Mouse (Mus musculus) heart, postnatal 0 days (tissue): Measurements from ENCODE around the gene Hcn2. TPM values are rescaled to one million over a fixed set of nuclear protein-coding genes. Genes with fewer than 3 reads are reported as not detected.

Source experiments
- ATAC-seq: fragments of 200-750 bp; cut with Nextera tagmentation; 2 replicates; pipeline ENCODE4 v1.8.0; 2017; ENCODE audit warnings: low read depth, moderate number of reproducible peaks, moderate library complexity; ENCODE audit not compliant: insufficient read depth
- DNase-seq: peaks from one replicate; pipeline ENCODE4 v3.0.0-alpha.2; 2016; ENCODE audit warnings: low spot score
- H3K27ac ChIP-seq: fragments of 300-500 bp; sonication (generic); 2 replicates; pipeline ENCODE4 v1.5.1; 2014; ENCODE audit warnings: low read depth, mild to moderate bottlenecking
- H3K27me3 ChIP-seq: fragments of 300-500 bp; sonication (generic); 2 replicates; pipeline ENCODE4 v1.6.1; 2014; ENCODE audit warnings: low read length, mixed read lengths; ENCODE audit not compliant: control insufficient read depth, insufficient read depth
- H3K36me3 ChIP-seq: fragments of 300-500 bp; sonication (generic); replicated peaks from 2 replicates; pipeline ENCODE4 v1.6.1; 2014; ENCODE audit warnings: low read length, mixed read lengths; ENCODE audit not compliant: control insufficient read depth, insufficient read depth
- H3K4me1 ChIP-seq: fragments of 300-500 bp; sonication (generic); 2 replicates; pipeline ENCODE4 v1.6.1; 2014; ENCODE audit warnings: antibody characterized with exemption; ENCODE audit not compliant: control insufficient read depth, insufficient read depth
- H3K4me2 ChIP-seq: fragments of 300-500 bp; sonication (generic); 2 replicates; pipeline ENCODE4 v1.6.1; 2014; ENCODE audit warnings: low read depth, mild to moderate bottlenecking, low read length, moderate library complexity
- H3K4me3 ChIP-seq: fragments of 300-500 bp; sonication (generic); 2 replicates; pipeline ENCODE4 v1.5.1; 2014; ENCODE audit warnings: low read depth, low read length
- H3K9ac ChIP-seq: fragments of 300-500 bp; sonication (generic); replicated peaks from 2 replicates; pipeline ENCODE4 v1.6.1; 2014; ENCODE audit warnings: low read depth, low read length, mixed read lengths
- H3K9me3 ChIP-seq: fragments of 300-500 bp; sonication (generic); replicated peaks from 2 replicates; pipeline ENCODE4 v1.6.1; 2016; ENCODE audit warnings: low read length; ENCODE audit not compliant: control insufficient read depth
- CTCF ChIP-seq: IDR thresholded peaks from 2 replicates; pipeline ENCODE4 v1.5.1; 2016; ENCODE audit warnings: antibody characterized with exemption, control low read depth, low read depth
- EP300 ChIP-seq: IDR thresholded peaks from 2 replicates; pipeline ENCODE4 v1.6.1; 2016; ENCODE audit warnings: antibody characterized with exemption, low read depth
- WGBS: fragments of 180-500 bp; shearing (Covaris S2); extraction: QIAGEN DNeasy Blood & Tissue Kit; methylation state at CpG from one replicate; pipeline ENCODE4 v1.1.7; 2014; 5-methylcytosine and 5-hydroxymethylcytosine counted together
- polyA plus RNA-seq: library from polyadenylated mRNA; unstranded; fragments of >200 nt; fragmentation: Nextera tagmentation; extraction: Ambion mirVana; gene quantifications from 2 replicates; pipeline ENCODE4 v1.2.1, GENCODE M21; 2015
- total RNA-seq: library from RNA; depleted of rRNA; stranded (reverse); fragments of >200 nt; gene quantifications from 2 replicates; pipeline ENCODE4 v1.2.3, GENCODE M21; 2014; ENCODE audit warnings: low replicate concordance

Hcn2 gene
- total and polyA plus RNA-seq, 2 experiments from 2014 or later, result 0.45 to 3.5 TPM

DNA sequence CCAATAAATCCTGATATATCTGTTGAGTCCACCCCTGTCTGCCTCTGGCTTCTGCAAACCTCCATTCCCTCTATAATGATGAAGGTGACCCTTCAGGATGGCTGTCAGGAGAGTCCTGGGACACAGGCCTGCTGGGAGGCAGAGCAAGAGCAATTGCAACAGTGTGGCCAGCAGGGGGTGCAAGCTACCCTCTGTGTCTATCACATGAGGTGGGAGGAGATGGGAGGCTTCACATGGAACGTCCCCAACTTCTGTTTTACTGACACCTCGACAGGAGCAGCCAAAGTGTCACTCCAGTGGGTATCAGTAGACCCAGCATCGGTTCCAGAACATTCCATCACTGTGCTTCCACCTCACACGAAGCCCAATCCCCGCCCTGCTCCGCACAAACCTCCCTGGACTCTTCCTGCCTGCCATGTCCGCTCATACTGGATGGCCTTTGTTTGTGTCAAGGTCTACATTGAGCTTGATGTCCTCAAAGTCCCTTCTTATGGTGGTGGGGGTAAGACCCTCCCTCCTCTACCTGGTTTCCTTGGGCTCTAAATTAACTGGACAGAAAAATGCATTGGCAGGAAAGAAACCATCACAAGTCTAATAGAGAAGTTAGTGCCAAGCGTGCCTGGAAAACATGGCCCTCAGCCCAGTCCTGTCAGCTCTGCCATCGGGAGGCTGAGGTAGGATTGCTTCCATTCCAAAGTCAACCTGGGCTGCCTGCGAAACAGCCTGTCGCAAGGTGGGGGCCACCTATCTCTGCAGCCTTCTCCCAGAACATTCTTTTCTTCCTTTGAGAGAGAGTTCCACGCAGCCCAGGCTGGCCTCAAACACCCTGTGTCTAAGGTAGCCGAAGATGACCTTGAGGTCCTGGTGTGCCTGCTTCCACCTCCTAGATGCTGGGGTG lies 21.0 kb upstream of the Hcn2 start:
- Histone ChIP-seq H3K36me3 (no peaks in the 10 kb centered on the region), H3K9ac (no peak overlapping the region), H3K27me3 (no peaks in the 10 kb centered on the region), H3K4me3 (no peak overlapping the region), H3K4me1 (peaks cover 24% of the 10 kb centered on the region), H3K27ac (peak overlapping the region; percentile 86), H3K4me2 (peak overlapping the region; percentile 11; the same call in 1 of the 2 replicates), H3K9me3 (no peaks in the 10 kb centered on the region)
- TF ChIP-seq CTCF, result peak; percentile 97
- 0 out of 2 replicates have a peak, but pooled peaks have one; percentile 42 for TF ChIP-seq EP300
- DNase-seq, result peak; percentile 92
- peak; percentile 85 for ATAC-seq
- WGBS, result 41% methylated on average over 13 of the region's 13 CpGs

DNA sequence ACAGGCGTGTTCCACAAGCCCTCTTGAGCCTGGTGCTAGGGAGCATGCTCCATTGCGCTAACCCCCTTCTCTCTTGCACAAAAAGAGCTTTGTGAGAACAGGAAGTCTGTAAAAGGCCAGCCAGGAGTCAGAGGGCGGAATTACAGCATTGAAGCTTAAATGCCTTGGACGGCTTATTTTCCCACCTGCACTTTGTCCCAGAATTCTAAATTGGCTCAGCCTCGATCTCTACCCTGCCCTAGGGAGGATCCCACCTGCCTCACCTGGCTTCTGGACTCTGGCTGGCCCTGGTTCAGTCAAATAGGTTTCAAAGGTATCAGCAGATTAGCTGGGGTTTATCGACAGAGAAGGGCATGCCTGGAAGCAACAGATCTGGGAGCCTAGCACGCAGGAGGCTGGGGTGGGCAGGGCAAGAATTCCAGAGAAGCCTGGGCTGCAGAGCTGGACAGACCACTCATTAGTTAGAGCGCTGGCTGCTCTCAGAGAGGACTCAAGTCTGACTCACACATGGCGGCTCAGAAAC lies 20.2 kb upstream of the Hcn2 start:
- Histone ChIP-seq H3K36me3 (no peaks in the 10 kb centered on the region), H3K4me2 (peak overlapping the region; percentile 11; the same call in 1 of the 2 replicates), H3K4me1 (peaks cover 31% of the 10 kb centered on the region), H3K9ac (no peak overlapping the region), H3K4me3 (no peak overlapping the region), H3K27me3 (no peaks in the 10 kb centered on the region), H3K27ac (peak overlapping the region; percentile 86), H3K9me3 (no peaks in the 10 kb centered on the region)
- ATAC-seq (no peak), DNase-seq (peak; percentile 55)
- TF ChIP-seq CTCF, result no peak
- no peak; the same call in 1 of the 2 replicates for TF ChIP-seq EP300
- 25% methylated on average over 9 of the region's 9 CpGs for WGBS

DNA sequence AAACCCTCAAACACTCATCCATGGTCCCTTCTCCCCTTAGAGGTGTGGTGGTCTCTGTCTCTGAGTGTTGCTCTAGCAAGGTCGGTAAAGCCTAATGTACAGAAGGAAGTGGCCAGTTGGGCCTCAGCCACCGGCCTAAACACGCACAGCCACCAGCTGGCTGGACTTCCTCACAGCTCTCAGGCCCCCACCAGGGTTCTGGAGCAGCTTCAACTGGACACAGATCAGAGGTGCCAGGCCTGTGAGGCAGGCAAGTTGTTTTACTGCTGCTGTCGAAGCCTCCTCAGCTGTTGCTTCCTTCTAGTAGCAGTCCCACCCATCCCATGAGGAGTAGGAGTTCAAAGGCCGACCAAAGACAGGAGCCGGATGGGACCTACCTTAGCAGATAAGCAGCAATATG lies 18.5 kb upstream of the Hcn2 start:
- ATAC-seq (no peak), DNase-seq (no peak)
- Histone ChIP-seq H3K4me1 (peaks cover 41% of the 10 kb centered on the region), H3K27ac (peak overlapping the region; percentile 15; the same call in 1 of the 2 replicates), H3K36me3 (no peaks in the 10 kb centered on the region), H3K27me3 (no peaks in the 10 kb centered on the region), H3K9ac (no peak overlapping the region), H3K4me2 (no peak overlapping the region), H3K9me3 (no peaks in the 10 kb centered on the region), H3K4me3 (no peak overlapping the region)
- no peak for TF ChIP-seq EP300
- no peak for TF ChIP-seq CTCF
- WGBS, result 58% methylated on average over 6 of the region's 6 CpGs

DNA sequence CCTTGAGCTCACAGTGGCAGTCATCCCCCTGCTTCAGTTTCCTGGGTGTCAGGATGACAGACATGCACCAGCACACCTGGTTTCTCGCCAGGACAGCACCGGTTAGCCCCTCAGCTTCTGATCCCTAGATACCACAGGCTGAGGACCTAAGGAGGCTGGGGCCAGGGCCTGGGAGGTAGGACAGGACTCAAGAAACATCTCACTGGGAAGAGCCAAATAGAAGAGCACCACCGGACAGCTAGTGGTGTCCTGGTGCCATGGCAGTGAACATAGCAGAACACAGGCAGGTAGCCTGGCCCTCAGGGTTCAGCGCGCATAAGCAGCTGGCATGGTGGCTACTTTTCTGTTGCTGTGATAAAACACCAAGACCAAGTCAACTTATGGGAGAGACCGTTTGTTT lies 18.0 kb upstream of the Hcn2 start:
- Histone ChIP-seq H3K4me3 (no peak overlapping the region), H3K4me2 (no peak overlapping the region), H3K4me1 (peaks cover 41% of the 10 kb centered on the region), H3K27ac (no peak overlapping the region), H3K9me3 (no peaks in the 10 kb centered on the region), H3K9ac (no peak overlapping the region), H3K27me3 (no peaks in the 10 kb centered on the region), H3K36me3 (no peaks in the 10 kb centered on the region)
- ATAC-seq, result no peak
- 87% methylated on average over 6 of the region's 6 CpGs for WGBS
- DNase-seq, result no peak
- TF ChIP-seq EP300 (no peak), CTCF (no peak)

DNA sequence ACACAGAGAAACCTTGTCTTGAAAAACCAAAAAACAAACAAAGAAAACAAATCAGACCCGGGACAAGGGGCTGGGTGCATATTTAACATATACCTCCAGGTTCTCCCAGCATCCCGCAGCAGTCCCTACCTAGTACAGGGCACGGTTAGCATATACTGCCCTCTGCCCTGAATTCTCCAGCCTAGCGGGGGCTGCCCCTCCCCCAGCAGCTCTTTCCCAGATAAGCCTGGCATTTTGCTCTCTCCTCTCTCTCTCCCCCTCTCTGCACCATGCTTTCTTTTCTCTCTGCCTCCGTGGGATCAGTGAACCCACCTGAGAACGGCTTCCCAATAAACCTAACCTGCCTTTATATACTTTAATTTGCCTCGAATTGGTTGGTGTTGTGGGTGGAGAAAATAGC lies 15.8 kb upstream of the Hcn2 start:
- TF ChIP-seq CTCF, result no peak
- TF ChIP-seq EP300, result peak; percentile 28; the same call in 1 of the 2 replicates
- DNase-seq (peak; percentile 54), ATAC-seq (no peak)
- no peaks in the 10 kb centered on the region for H3K9me3 ChIP-seq
- H3K4me1 ChIP-seq, result peaks cover 39% of the 10 kb centered on the region
- H3K36me3 ChIP-seq, result no peaks in the 10 kb centered on the region
- H3K9ac ChIP-seq, result 0 out of 2 replicates have a peak overlapping the region, but pooled peaks have one; percentile 45
- H3K27ac ChIP-seq, result peak overlapping the region; percentile 97
- 0 out of 2 replicates have a peak overlapping the region, but pooled peaks have one; percentile 15 for H3K4me2 ChIP-seq
- WGBS, result 18% methylated on average over 7 of the region's 7 CpGs
- H3K27me3 ChIP-seq, result no peaks in the 10 kb centered on the region
- no peak overlapping the region for H3K4me3 ChIP-seq
